Mouse (Mus musculus): ENCODE data around the gene Alg3. TPM values are rescaled to one million over a fixed set of nuclear protein-coding genes. Genes with fewer than 3 reads are reported as not detected.

Alg3 gene
- polyA plus RNA-seq, 1 experiment, result 23.5 TPM

- no peak overlapping the region for H3K27ac ChIP-seq (ENCODE audit: insufficient read depth, low read length)
- TF ChIP-seq POLR2A (IDR thresholded peaks at IDR 0.05; ENCODE audit: borderline replicate concordance, insufficient read depth, low read length) (no peak), CTCF (IDR thresholded peaks at IDR 0.05; ENCODE audit: borderline replicate concordance, insufficient read depth, low read depth, low read length) (no peak)
- DNase-seq, result no peak
- H3K4me3 ChIP-seq (replicated peaks; ENCODE audit: insufficient read depth, low read depth, low read length), result no peak overlapping the region
- no peaks in the 10 kb centered on the region; the same call in 1 of the 2 replicates for H3K27me3 ChIP-seq (ENCODE audit: control insufficient read depth, insufficient read depth, low read length)
- 85% methylated on average over 4 of the region's 4 CpGs for WGBS
- H3K4me1 ChIP-seq (ENCODE audit: control insufficient read depth, insufficient read depth, low read length), result no peaks in the 10 kb centered on the region
Measured at GRCm38 (mm10) chr16:20595737-20596136, 15.8 kb downstream of the Alg3 start.

GRCm38 (mm10) chr16:20595060-20595673 lies 16.4 kb downstream of the Alg3 start:
- DNase-seq, result no peak
- 64% methylated on average over 7 of the region's 7 CpGs for WGBS
- TF ChIP-seq POLR2A (IDR thresholded peaks at IDR 0.05; ENCODE audit: borderline replicate concordance, insufficient read depth, low read length) (no peak), CTCF (IDR thresholded peaks at IDR 0.05; ENCODE audit: borderline replicate concordance, insufficient read depth, low read depth, low read length) (no peak)
- H3K27me3 ChIP-seq (ENCODE audit: control insufficient read depth, insufficient read depth, low read length), result no peaks in the 10 kb centered on the region; the same call in 1 of the 2 replicates
- H3K4me3 ChIP-seq (replicated peaks; ENCODE audit: insufficient read depth, low read depth, low read length), result no peak overlapping the region
- H3K27ac ChIP-seq (ENCODE audit: insufficient read depth, low read length), result no peak overlapping the region
- no peaks in the 10 kb centered on the region for H3K4me1 ChIP-seq (ENCODE audit: control insufficient read depth, insufficient read depth, low read length)

- Histone ChIP-seq H3K4me3 (replicated peaks; ENCODE audit: insufficient read depth, low read depth, low read length) (no peak overlapping the region), H3K27me3 (ENCODE audit: control insufficient read depth, insufficient read depth, low read length) (no peaks in the 10 kb centered on the region), H3K4me1 (ENCODE audit: control insufficient read depth, insufficient read depth, low read length) (no peaks in the 10 kb centered on the region), H3K27ac (ENCODE audit: insufficient read depth, low read length) (no peak overlapping the region)
- TF ChIP-seq POLR2A (IDR thresholded peaks at IDR 0.05; ENCODE audit: borderline replicate concordance, insufficient read depth, low read length) (no peak), CTCF (IDR thresholded peaks at IDR 0.05; ENCODE audit: borderline replicate concordance, insufficient read depth, low read depth, low read length) (no peak)
- no peak for DNase-seq
- 11% methylated on average over 48 of the region's 48 CpGs for WGBS
Measured at GRCm38 (mm10) chr16:20591076-20591705, 20.3 kb downstream of the Alg3 start.

GRCm38 (mm10) chr16:20590680-20591038 lies 20.9 kb downstream of the Alg3 start:
- 3% methylated on average over 17 of the region's 17 CpGs for WGBS
- no peaks in the 10 kb centered on the region for H3K27me3 ChIP-seq (ENCODE audit: control insufficient read depth, insufficient read depth, low read length)
- TF ChIP-seq POLR2A (IDR thresholded peaks at IDR 0.05; ENCODE audit: borderline replicate concordance, insufficient read depth, low read length) (no peak), CTCF (IDR thresholded peaks at IDR 0.05; ENCODE audit: borderline replicate concordance, insufficient read depth, low read depth, low read length) (no peak)
- peak overlapping the region; percentile 73 for H3K4me3 ChIP-seq (replicated peaks; ENCODE audit: insufficient read depth, low read depth, low read length)
- no peak for DNase-seq
- H3K4me1 ChIP-seq (ENCODE audit: control insufficient read depth, insufficient read depth, low read length), result no peaks in the 10 kb centered on the region
- H3K27ac ChIP-seq (ENCODE audit: insufficient read depth, low read length), result no peak overlapping the region

- Histone ChIP-seq H3K4me1 (ENCODE audit: control insufficient read depth, insufficient read depth, low read length) (no peaks in the 10 kb centered on the region), H3K4me3 (replicated peaks; ENCODE audit: insufficient read depth, low read depth, low read length) (peak overlapping the region; percentile 73), H3K27me3 (ENCODE audit: control insufficient read depth, insufficient read depth, low read length) (no peaks in the 10 kb centered on the region), H3K27ac (ENCODE audit: insufficient read depth, low read length) (no peak overlapping the region)
- peak; percentile 60 to 64 for DNase-seq
- 0 out of 2 replicates have a peak, but pooled peaks have one; percentile 38 for TF ChIP-seq POLR2A (IDR thresholded peaks at IDR 0.05; ENCODE audit: borderline replicate concordance, insufficient read depth, low read length)
- TF ChIP-seq CTCF (IDR thresholded peaks at IDR 0.05; ENCODE audit: borderline replicate concordance, insufficient read depth, low read depth, low read length), result no peak
- 2% methylated on average over 39 of the region's 39 CpGs for WGBS
Measured at GRCm38 (mm10) chr16:20589939-20590679, 21.4 kb downstream of the Alg3 start.

GRCm38 (mm10) chr16:20589366-20589938 lies 22.1 kb downstream of the Alg3 start, which contains the start of gene Vwa5b2:
Vwa5b2 (plus strand) TSS chr16:20589471.
- no peak within 1 kb of the TSS for H3K27ac ChIP-seq (ENCODE audit: insufficient read depth, low read length)
- TF ChIP-seq POLR2A (IDR thresholded peaks at IDR 0.05; ENCODE audit: borderline replicate concordance, insufficient read depth, low read length), result no peak
- TF ChIP-seq CTCF (IDR thresholded peaks at IDR 0.05; ENCODE audit: borderline replicate concordance, insufficient read depth, low read depth, low read length), result no peak
- no peaks in the 10 kb centered on the region for H3K4me1 ChIP-seq (ENCODE audit: control insufficient read depth, insufficient read depth, low read length)
- DNase-seq, result peak in 1 of 2 experiments; percentile 19
- under 1% methylated on average over 24 of the region's 24 CpGs for WGBS
- H3K4me3 ChIP-seq (replicated peaks; ENCODE audit: insufficient read depth, low read depth, low read length), result peak within 1 kb of the TSS; percentile 73
- no peaks in the 10 kb centered on the region for H3K27me3 ChIP-seq (ENCODE audit: control insufficient read depth, insufficient read depth, low read length)

GRCm38 (mm10) chr16:20565075-20565474 lies 46.5 kb downstream of the Alg3 start:
- no peak overlapping the region for H3K4me3 ChIP-seq (replicated peaks; ENCODE audit: insufficient read depth, low read depth, low read length)
- DNase-seq, result no peak
- H3K27me3 ChIP-seq (ENCODE audit: control insufficient read depth, insufficient read depth, low read length), result no peaks in the 10 kb centered on the region
- 0% methylated on average over 1 of the region's 1 CpGs for WGBS
- no peak overlapping the region for H3K27ac ChIP-seq (ENCODE audit: insufficient read depth, low read length)
- H3K4me1 ChIP-seq (ENCODE audit: control insufficient read depth, insufficient read depth, low read length), result no peaks in the 10 kb centered on the region; the same call in 1 of the 2 replicates
- no peak for TF ChIP-seq CTCF (IDR thresholded peaks at IDR 0.05; ENCODE audit: borderline replicate concordance, insufficient read depth, low read depth, low read length)
- TF ChIP-seq POLR2A (IDR thresholded peaks at IDR 0.05; ENCODE audit: borderline replicate concordance, insufficient read depth, low read length), result no peak
